Mouse (Mus musculus) adrenal gland, adult 10 weeks (tissue): ENCODE data around the gene Ccl27a. TPM values are rescaled to one million over a fixed set of nuclear protein-coding genes. Genes with fewer than 3 reads are reported as not detected.

Source experiments
- polyA plus RNA-seq: library from polyadenylated mRNA; stranded (reverse); fragments of 350-450 nt; fragmentation: Illumina TruSeq; extraction: RNeasy Lipid Tissue Mini Kit (QIAGEN cat#74804); gene quantifications from one replicate; pipeline ENCODE4 v1.2.3, GENCODE M21; 2014; ENCODE audit warnings: low read depth, low replicate concordance

Gene Ccl27a
- polyA plus RNA-seq: 4.1 TPM

DNA sequence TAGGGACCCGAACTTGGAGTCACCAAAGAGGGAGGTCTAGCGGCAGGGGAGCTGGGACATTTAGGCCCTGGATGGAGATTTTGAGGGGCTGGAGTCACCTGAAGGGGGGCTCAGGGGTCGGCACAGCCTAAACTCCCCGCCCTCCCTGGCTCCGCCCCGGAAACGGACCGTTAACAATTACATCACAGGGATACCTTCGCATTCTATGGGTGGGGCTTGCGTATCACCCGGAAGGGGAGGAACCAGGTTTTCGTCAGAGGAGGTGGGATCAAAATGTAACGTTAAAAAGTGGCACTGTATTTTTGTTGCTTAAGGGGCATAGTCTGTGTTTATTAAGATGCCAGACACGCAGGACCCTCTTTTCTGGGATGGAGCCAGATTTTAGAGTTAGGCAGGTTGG lies at the start of gene Ccl27a:
Gene Ccl27a, minus strand, starts transcription at position 246 of the 400 bp plus-strand sequence.

DNA sequence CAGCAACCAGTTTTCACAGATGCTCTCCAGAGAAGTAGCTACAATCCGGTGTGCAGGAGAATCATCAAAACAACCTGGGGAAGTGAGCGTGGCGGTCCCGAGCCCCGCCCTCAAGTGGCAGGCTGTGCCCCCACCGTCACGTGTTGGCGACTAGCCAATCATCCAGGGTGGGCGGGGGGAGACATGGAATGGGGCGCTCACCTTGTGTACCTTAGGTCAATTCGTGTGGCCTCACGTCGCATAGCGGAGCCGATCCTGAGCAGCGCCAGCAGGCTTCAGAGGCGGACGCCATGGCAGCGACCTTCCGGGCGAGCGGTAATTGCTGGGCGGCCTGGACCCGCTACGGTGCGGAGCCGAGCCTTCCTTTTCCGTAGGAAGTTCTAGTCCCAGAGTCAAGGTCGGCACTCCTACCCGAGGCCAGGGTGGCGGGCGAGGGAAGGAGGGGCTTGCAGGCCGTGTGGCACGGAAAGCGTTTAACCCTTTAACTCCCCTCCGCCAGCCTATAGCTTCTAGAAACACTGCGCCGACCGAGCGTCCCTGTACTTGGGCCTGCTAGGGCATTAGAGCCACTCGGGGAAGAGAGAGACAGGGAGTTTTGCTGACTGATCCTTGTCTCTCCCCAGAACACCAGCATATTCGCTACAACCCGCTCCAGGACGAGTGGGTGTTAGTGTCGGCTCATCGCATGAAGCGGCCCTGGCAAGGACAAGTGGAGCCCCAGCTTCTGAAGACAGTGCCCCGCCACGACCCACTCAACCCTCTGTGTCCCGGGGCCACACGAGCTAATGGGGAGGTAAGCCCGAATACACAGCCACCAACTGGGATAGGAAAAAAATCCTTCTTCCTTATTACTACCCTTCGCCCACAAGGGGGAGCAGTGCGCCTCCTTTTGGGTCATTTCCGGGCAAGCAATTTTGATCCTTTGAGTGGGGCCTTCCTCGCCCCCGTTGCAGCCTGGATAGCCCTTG lies 18.4 kb downstream of the Ccl27a start, which contains the start of gene Sigmar1:
Gene Sigmar1, minus strand, starts transcription at position 820 of the 968 bp plus-strand sequence.

DNA sequence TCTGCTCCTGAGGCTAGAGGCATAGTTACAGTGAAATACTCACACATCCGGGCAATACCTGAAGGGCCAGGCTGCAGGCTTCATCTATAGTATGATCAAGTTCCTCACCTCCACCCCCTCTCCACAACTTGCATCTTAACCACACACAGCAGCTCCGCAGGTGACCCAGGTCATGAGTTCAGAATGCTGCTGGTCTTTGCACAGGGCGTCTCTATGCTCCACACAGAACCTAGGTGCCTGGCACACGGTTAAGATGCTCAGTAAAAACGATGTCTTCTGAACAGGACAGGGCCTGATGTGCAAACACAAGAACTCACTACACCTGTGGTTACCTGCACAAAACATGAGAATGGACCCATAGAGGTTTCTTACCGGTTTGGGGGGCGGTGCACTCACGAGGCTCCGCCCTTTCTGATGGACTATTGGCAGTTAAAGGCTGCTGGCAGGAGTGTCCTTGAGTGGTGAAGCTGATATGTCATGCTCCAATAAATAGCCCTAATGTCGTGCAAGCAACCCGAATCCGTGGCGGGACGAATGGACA lies 19.2 kb downstream of the Ccl27a start, which contains the start of gene Galt:
Gene Galt, plus strand, starts transcription at position 432 of the 541 bp plus-strand sequence.

DNA sequence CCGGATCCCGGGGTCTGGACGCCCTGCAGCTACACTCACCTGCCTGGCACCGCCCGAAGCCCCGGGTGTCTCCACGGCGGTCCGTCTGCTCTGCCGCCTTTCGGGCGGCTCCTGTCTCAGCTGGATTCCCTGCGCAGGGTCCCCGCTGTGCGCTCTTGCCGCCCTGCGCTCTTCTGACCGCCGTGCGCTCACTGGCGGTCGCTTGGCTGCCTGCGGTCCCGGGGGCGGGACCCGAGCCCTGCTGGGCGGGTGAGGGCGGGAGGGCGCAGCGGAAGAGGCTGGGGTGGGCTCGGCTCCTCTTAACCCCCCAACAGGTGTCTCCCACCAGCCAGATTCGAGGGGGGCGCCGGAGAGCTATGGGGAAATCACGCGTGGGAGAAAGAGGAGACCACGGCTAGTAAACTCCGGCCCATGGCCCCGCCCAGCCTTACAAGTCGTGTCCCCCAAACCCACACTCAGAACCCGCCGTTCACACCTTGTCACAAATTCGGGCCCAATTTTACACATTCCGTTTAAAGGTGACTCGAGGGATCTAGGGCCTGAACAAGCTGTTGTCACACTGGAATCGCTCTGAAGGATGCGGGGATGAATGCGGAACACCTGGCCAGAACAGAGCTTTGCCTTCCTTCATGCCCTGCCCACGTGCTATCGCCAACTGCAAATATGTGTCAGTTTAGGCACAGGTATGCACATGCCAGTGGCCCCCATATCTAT lies 42.8 kb downstream of the Ccl27a start, which contains the start of gene Arid3c:
Gene Arid3c, minus strand, starts transcription at position 91 of the 714 bp plus-strand sequence.

DNA sequence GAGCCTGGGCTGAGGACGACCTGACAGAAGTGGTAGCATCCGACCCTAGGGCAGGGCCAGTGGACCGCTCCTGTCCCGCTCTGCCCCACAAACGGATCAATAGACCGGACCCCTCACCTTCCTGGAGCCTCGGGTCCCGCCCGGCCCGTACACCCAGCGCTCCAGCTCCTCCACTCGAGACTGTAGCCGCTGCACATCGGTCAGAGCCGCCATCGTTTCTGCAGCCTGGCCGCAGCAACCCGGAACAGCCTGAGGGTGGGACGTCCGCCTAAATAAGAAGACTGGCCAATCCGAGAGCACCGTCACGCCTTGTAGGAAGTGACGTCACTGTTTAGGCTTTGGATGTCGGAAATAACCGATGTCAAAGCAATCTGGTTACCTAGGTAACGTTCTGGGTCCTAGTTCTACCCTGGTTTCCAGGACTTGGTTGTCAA lies 51.1 kb downstream of the Ccl27a start, which contains the start of gene Dctn3:
Gene Dctn3, minus strand, starts transcription at position 253 of the 434 bp plus-strand sequence.

Other genes starting within 250 kb of the Ccl27a start
- 2.9 TPM for gene Fam219a, start 204.7 kb downstream of the Ccl27a start, polyA plus RNA-seq
- not detected for gene Dnaic1, start 204.5 kb downstream of the Ccl27a start, polyA plus RNA-seq
- not detected for gene Enho, start 133.9 kb downstream of the Ccl27a start, polyA plus RNA-seq
- 1.2 TPM for gene Cntfr, start 77.2 kb downstream of the Ccl27a start, polyA plus RNA-seq
- gene Il11ra1, start 74.3 kb downstream of the Ccl27a start, polyA plus RNA-seq: 18.6 TPM
- not detected for gene Rpp25l, start 60.7 kb downstream of the Ccl27a start, polyA plus RNA-seq
- gene Dctn3, start 51.1 kb downstream of the Ccl27a start, polyA plus RNA-seq: 42.9 TPM
- not detected for gene Arid3c, start 43.1 kb downstream of the Ccl27a start, polyA plus RNA-seq
- 2.4 TPM for gene Galt, start 19.0 kb downstream of the Ccl27a start, polyA plus RNA-seq
- gene Sigmar1, start 18.1 kb downstream of the Ccl27a start, polyA plus RNA-seq: 48.6 TPM
- gene Gm21541, start 129.4 kb upstream of the Ccl27a start, polyA plus RNA-seq: not detected
- gene Gm20878, start 167.3 kb upstream of the Ccl27a start, polyA plus RNA-seq: not detected
- gene Fam205a4, start 191.8 kb upstream of the Ccl27a start, polyA plus RNA-seq: 1.5 TPM